Mouse (Mus musculus): ENCODE measurements at regions not wholly inside any gene's neighbourhood (a gene's known extent, or its start where the extent isn't known, plus 50 kb on each side); places are given as distances from the start of the nearest gene placed in this dataset.

- no peak for DNase-seq (ENCODE audit: low spot score in 2 of 2)
Observed at GRCm38 (mm10) chr16:95886131-95886530, 104.6 kb downstream of the Psmg1 start.

- no peak for DNase-seq (ENCODE audit: low spot score in 2 of 2)
Observed at GRCm38 (mm10) chr16:95873297-95873696, 117.5 kb downstream of the Psmg1 start.

- no peak for DNase-seq (ENCODE audit: low spot score in 2 of 2)
Observed at GRCm38 (mm10) chr16:95872436-95872835, 118.3 kb downstream of the Psmg1 start.

DNA sequence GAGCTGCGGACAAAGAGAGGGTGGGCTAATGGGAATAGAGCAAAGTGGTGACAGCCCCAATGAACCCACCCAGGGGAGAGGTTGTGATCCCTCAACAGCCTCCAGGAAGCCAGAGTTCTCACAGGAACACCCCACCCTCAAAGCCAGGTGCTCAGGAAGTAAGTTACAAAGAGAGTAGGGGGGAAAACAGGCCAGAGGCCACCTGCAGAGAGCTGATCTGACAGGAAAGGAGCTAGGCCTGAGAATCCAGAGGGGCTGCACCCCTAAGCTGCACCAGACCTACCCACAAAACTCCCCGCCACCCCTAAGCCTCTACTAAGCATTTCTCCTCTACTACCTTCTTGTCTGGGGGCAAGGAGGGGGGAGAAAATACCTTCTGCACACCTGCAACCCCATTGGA lies 120.5 kb downstream of the Psmg1 start:
- DNase-seq (ENCODE audit: low spot score in 2 of 2): no peak

DNA sequence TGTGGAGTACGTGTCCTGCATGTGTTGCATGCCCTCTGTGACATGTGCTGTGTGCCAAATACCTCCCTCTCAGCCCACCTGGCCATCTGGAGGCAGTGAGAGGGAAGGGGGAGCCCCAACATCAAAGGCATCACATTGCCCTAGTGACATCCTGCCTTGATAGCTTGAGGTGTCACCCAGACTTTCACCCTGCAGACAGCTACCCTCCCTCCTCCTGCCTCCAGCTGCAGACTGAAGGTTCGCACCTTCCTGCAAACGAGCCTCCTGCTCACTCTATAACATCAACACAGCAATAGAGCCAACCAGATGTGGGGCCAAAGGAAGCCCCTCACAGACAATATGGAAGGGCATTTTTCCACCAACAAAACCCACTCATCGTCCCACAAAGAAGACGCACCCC lies 121.3 kb downstream of the Psmg1 start:
- no peak for DNase-seq (ENCODE audit: low spot score in 2 of 2)

DNA sequence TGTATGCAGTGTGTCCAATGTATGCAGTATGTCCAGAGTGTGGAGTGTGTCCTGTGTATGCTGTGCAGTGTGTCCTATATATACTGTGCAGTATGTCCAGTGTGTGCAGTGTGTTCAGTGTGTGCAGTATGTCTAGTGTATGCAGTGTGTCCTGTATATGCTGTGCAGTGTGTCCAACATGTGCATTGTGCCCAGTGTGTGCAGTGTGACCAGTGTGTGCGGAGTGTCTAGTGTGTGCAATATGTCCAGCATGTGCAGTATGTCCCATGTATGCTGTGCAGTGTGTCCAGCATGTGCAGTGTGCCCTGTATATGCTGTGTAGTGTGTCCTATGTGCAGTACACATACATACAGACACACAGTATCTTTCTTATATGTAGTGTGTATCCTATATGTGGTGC lies 121.9 kb downstream of the Psmg1 start:
- DNase-seq (ENCODE audit: low spot score in 2 of 2): no peak

GRCm38 (mm10) chr16:95867516-95867915 lies 123.2 kb downstream of the Psmg1 start:
- no peak for DNase-seq (ENCODE audit: low spot score in 2 of 2)

DNA sequence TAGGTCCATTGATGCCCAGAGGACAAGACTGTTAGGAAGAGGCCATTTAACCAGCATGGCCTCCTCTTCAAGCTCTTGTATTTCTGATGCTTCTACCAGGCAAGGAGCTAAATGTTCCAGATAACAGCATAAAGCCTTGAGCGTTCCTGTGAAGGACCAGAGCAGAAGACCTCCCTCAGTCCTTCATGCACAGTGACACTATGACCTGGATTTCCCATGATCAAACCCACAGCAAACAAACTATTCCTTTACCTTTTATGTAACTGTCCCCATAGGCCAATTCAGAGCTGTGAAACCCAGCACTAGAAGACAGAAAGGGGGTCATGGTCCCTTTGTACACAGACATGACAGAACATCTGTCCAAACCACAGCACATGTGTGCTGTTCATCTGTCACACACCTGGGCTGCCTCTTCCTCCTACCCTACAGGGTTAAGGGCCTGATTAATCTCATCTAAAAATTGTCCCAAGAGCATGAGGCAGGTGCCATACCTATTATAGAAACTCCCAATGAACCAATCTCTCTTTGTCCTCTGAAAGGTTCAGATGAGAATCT lies 123.8 kb downstream of the Psmg1 start:
- DNase-seq (ENCODE audit: low spot score in 2 of 2): no peak

DNA sequence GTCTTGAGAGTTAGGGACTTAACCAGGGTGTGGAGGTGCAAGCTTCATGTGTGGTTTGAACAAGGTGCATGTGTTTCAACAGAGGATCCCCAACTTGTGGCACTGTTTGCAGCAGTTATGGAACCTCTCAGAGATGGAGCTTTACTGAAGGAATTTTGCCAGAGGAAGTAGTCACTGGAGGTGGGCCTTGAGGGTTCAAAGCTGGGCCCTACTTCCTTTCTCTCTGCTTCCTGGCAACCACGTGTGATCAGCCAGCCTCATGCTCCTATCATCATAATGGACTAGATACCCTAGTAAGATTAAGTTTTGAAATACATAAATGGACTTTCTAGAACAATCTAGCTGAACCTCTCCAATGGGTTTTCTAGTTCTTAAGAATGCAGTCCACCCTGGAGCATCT lies 125.2 kb downstream of the Psmg1 start:
- DNase-seq (ENCODE audit: low spot score in 2 of 2): no peak

GRCm38 (mm10) chr16:95864646-95865045 lies 126.1 kb downstream of the Psmg1 start:
- DNase-seq (ENCODE audit: low spot score in 2 of 2): no peak

GRCm38 (mm10) chr16:95864106-95864505 lies 126.7 kb downstream of the Psmg1 start:
- no peak for DNase-seq (ENCODE audit: low spot score in 2 of 2)

GRCm38 (mm10) chr16:95863565-95863964 lies 127.2 kb downstream of the Psmg1 start:
- no peak for DNase-seq (ENCODE audit: low spot score in 2 of 2)

DNA sequence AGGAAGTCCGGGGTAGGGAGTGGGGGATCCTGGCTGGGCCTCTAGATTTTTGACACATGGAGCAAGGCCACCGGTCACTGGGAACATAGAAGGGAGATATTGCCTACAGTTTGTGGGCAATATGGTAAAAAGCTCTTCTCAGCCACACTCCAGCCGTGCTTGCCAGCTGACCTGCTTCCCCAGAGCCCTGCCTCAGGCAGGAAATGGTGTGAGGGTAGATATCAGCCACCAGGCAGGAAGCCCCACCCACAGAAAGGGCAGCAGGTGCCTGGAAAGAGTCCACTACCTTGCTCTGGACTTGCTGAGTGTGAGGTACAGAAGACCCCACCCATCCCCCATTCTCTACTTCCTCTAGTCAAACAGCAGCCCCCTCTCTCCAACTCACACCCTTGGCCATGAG lies 128.1 kb downstream of the Psmg1 start:
- no peak for DNase-seq (ENCODE audit: low spot score in 2 of 2)

DNA sequence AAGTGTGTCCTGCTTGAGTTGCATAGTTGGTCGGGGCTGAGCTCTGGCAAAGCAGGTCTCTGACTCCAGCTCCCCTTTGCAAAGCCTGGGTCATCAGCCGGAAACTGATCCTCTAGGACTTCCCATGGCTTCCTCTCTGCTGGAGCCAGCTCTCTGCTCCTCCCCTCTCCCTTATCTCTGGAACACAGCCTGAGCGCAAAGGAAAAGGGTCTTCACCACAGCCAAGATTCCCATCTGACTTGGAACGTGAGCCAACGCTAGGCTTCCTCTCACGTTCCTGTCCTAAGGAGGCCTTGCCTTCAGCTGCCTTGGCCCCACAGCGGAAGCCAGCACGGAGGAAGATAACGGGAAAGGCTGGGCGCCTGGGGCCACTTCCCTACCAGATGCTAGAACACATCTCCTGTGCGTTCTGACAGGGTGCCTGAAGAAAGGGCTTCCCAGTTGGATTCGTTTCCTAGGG lies 129.5 kb downstream of the Psmg1 start:
- no peak for DNase-seq (ENCODE audit: low spot score in 2 of 2)

- no peak for DNase-seq (ENCODE audit: low spot score in 2 of 2)
Observed at GRCm38 (mm10) chr16:95860810-95861209, 129.9 kb downstream of the Psmg1 start.

DNA sequence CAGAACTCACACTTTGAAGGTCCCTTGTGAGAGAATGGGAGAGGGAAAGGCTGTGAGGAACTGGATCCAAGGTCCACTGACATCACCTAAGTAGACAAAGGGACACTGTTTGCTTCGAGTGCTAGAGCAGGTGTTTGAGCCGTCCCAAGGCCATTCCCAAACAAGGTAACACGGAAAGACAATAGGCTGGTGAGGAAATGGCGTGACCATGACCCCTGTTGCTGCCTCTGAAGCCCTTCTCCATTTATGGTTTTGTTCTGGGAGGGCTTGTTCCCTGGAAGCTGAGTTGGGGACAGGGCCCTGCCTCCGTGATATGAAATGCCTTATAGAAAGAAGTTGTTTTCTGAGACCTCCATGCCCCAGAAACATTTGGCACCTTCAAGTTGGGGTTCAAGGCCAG lies 130.6 kb downstream of the Psmg1 start:
- no peak for DNase-seq (ENCODE audit: low spot score in 2 of 2)

DNA sequence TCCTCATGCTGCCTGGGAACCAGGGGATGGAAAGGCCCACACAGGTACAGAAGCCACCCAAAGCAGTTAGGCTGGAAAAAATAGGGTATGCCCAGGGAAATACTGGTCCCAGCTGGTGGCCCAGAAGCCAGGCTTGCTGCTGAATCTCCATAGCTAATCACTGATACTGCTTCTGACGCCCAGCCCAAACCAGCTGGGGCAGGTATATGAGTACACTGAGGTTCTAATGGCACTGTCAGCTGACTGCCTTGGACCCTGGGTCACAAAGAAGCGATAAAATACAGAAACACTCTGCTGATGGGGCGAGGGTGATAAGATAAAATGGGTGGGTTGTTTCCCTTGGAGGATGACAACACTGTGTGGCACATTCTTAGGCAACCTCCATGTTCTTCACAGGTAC lies 133.4 kb downstream of the Psmg1 start:
- no peak for DNase-seq (ENCODE audit: low spot score in 2 of 2)

DNA sequence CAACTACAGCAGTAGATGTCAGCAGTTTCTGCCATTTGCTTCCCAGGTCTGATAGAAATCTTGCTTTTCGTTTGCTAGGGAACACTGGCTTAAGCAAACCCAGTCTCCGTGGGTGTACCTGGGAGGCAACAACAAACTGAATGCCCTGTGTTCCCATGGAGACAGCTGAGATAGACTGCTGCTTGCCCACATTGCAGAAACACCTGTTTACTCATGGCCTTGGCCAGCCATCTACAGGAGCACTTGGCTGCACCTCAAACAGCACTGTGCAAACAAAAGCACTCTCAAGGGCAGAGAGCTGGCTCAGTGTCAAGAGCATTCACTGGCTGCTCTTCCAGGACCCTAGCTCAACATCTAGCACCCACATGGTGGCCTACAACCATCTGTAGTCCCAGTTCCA lies 135.5 kb downstream of the Psmg1 start:
- DNase-seq (ENCODE audit: low spot score in 2 of 2): no peak

- no peak for DNase-seq (ENCODE audit: low spot score in 2 of 2)
Observed at GRCm38 (mm10) chr16:95851907-95852306, 138.9 kb downstream of the Psmg1 start.

DNA sequence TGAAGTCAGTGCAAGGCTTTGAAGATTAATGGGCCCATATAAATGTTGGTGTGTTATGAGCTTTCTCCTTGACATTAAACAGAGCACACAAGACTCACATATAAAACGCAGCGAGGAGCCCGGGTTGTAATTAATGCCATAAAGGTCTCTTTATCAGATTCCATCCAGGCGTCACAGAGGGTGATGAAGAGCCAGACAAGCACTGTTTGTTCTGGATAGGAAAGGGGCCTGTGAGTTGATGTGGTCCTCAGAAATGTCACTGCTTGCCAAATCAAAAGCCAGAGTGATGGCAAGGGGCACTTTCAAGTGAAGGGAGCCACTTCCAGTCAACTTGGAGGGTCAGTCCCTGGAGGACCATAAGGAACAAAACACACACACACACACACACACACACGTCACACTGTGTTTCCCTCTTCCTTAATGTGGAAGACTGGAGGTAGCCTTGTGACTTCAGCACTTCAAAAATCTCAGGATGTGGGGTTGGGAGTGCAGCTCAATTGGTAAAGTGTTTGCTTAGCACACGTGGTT lies 142.1 kb downstream of the Psmg1 start:
- DNase-seq (ENCODE audit: low spot score in 2 of 2): no peak

- DNase-seq (ENCODE audit: low spot score in 2 of 2): no peak
Observed at GRCm38 (mm10) chr16:95847765-95848483, 142.8 kb downstream of the Psmg1 start.

GRCm38 (mm10) chr16:95845323-95845860 lies 143.5 kb downstream of the Ets2 start:
- no peak for DNase-seq (ENCODE audit: low spot score in 2 of 2)

DNA sequence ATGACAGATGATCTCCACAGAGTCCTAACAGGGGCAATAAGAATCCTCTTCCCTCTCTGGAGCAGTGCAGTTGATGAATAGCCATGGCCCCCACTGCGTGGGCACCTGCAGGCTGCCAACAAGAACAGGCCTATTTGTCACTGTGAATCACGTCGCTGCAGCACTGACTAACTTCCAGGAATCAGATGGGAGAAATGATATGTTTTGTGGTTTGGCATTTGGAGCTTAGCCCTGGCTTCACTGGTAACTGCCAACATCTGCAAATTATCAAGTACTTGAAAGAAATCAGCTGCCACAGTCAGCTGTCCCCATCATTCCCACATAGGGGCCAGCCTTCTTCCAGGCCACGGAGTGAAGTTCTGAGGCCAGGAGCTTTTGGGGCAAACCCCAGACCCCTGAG lies 142.8 kb downstream of the Ets2 start:
- DNase-seq (ENCODE audit: low spot score in 2 of 2): peak in 1 of 2 experiments; percentile 58

Measured in cerebellum, postnatal 4 days (tissue).